Comparison of ENCODE assay signal across 13 mouse cellular contexts in genomic region chr13:101957782-101958181, GRCm38 (mm10).
DNase-seq lines count a peak whose midpoint lies in the region; ATAC-seq and TF ChIP-seq lines count a peak whose summit lies in the region.
"Had no signal": no experiment of that assay in that cellular context is flagged by ENCODE, and none has a peak within 500 bp of the region (broad histone marks: within the 10 kb centered on the region; RNA-seq: fewer than 3 reads in every experiment).

No protein-coding gene starts in this region.

- peak; percentile 27 to 38 for DNase-seq in heart, adult 2 months
- no peak for DNase-seq in heart, postnatal 25 days (ENCODE audit: low spot score)
- peak; percentile 52 for DNase-seq in adrenal gland, postnatal 10 days
- peak; percentile 19 to 47 for DNase-seq in heart, adult 9 months (ENCODE audit: low spot score in 2 of 2)
- peak; percentile 76 to 81 for DNase-seq in kidney, postnatal 4 days
- DNase-seq in thymus, postnatal 25 days: no peak
- no peak for DNase-seq in midbrain, embryonic 14.5 days
- no peak for DNase-seq in c-Kit-positive CD71-positive TER-119-positive erythroid progenitor cells, embryonic 14.5 days (ENCODE audit: low spot score)
- DNase-seq: cerebellum, adult 18-20 months; thymus, postnatal 36 days had no signal

- no peaks in the 10 kb centered on the region for H3K4me1 ChIP-seq in heart, adult 2 months (ENCODE audit: control insufficient read depth, insufficient read depth, low read length)
- 0 out of 2 replicates have a peak, but pooled peaks cover 2% of the 10 kb centered on the region for H3K4me1 ChIP-seq in midbrain, embryonic 14.5 days (ENCODE audit: control insufficient read depth, insufficient read depth, low read length)

- H3K4me3 ChIP-seq in heart, adult 2 months: no peak overlapping the region
- H3K4me3 ChIP-seq in midbrain, embryonic 14.5 days (replicated peaks; ENCODE audit: low read depth, low read length): no peak overlapping the region
- H3K4me3 ChIP-seq: midbrain, embryonic 12.5 days; neural tube, embryonic 12.5 days had no signal

- no peaks in the 10 kb centered on the region for H3K79me2 ChIP-seq in heart, adult 2 months (replicated peaks; ENCODE audit: control insufficient read depth, insufficient read depth, low read length)

- intact Hi-C loops in heart, adult 2 months (cut with DNase I): no loop called here
- intact Hi-C loops in heart, postnatal 25 days (cut with DNase I): no loop called here

- no peaks in the 10 kb centered on the region for H3K27me3 ChIP-seq in heart, adult 2 months (ENCODE audit: control insufficient read depth, insufficient read depth, low read length)
- H3K27me3 ChIP-seq in midbrain, embryonic 14.5 days (ENCODE audit: control insufficient read depth, insufficient read depth, low read length): no peaks in the 10 kb centered on the region
- H3K27me3 ChIP-seq: midbrain, embryonic 12.5 days; neural tube, embryonic 12.5 days had no signal

- 24% methylated on average over 4 of the region's 4 CpGs for WGBS in heart, adult 2 months
- 92% methylated on average over 4 of the region's 4 CpGs for WGBS in midbrain, embryonic 14.5 days

- no peak for ATAC-seq in midbrain, embryonic 14.5 days (ENCODE audit: low FRiP score, low TSS enrichment)

- no peaks in the 10 kb centered on the region for H3K9me3 ChIP-seq in midbrain, embryonic 14.5 days (ENCODE audit: control insufficient read depth, low read length)
- H3K9me3 ChIP-seq: midbrain, embryonic 12.5 days; neural tube, embryonic 12.5 days had no signal

- no peak for TF ChIP-seq EP300 in heart, adult 2 months (IDR thresholded peaks at IDR 0.05; ENCODE audit: insufficient read depth, low read depth, low read length)

- H3K9ac ChIP-seq in heart, adult 2 months (ENCODE audit: low read depth, low read length): no peak overlapping the region
- no peak overlapping the region for H3K9ac ChIP-seq in midbrain, embryonic 14.5 days (replicated peaks; ENCODE audit: low read length)
- H3K9ac ChIP-seq: liver, embryonic 14.5 days; midbrain, embryonic 12.5 days; neural tube, embryonic 12.5 days had no signal

- H3K4me2 ChIP-seq in midbrain, embryonic 14.5 days (ENCODE audit: low read length): no peak overlapping the region
- H3K4me2 ChIP-seq: midbrain, embryonic 12.5 days; neural tube, embryonic 12.5 days had no signal

- no peak for TF ChIP-seq CTCF in heart, adult 2 months (IDR thresholded peaks at IDR 0.05)

- no peaks in the 10 kb centered on the region for H3K36me3 ChIP-seq in heart, adult 2 months (ENCODE audit: control insufficient read depth, insufficient read depth, low read length)
- H3K36me3 ChIP-seq in midbrain, embryonic 14.5 days (ENCODE audit: control insufficient read depth, insufficient read depth, low read length): no peaks in the 10 kb centered on the region
- H3K36me3 ChIP-seq: midbrain, embryonic 12.5 days; neural tube, embryonic 12.5 days had no signal

- no peak overlapping the region for H3K27ac ChIP-seq in heart, adult 2 months
- H3K27ac ChIP-seq in midbrain, embryonic 14.5 days (replicated peaks; ENCODE audit: low read depth, low read length): no peak overlapping the region
- H3K27ac ChIP-seq: liver, embryonic 14.5 days; midbrain, embryonic 12.5 days; neural tube, embryonic 12.5 days had no signal

- TF ChIP-seq POLR2A in heart, adult 2 months (IDR thresholded peaks at IDR 0.05; ENCODE audit: insufficient read depth, low read depth, low read length): no peak

Comparison
In these comparisons a context has a peak if more than half of its experiments do, and no peak if none do; other contexts are left out.
1. DNase-seq: peak in heart, adult 2 months (2 of 2), adrenal gland, postnatal 10 days (single experiment), heart, adult 9 months (2 of 2) and kidney, postnatal 4 days (2 of 2); none in heart, postnatal 25 days (single experiment), thymus, postnatal 25 days (single experiment), midbrain, embryonic 14.5 days (single experiment) and c-Kit-positive CD71-positive TER-119-positive erythroid progenitor cells, embryonic 14.5 days (single experiment).